Mouse (Mus musculus): ENCODE measurements at regions not wholly inside any gene's neighbourhood (a gene's known extent, or its start where the extent isn't known, plus 50 kb on each side); places are given as distances from the start of the nearest gene placed in this dataset.

DNA sequence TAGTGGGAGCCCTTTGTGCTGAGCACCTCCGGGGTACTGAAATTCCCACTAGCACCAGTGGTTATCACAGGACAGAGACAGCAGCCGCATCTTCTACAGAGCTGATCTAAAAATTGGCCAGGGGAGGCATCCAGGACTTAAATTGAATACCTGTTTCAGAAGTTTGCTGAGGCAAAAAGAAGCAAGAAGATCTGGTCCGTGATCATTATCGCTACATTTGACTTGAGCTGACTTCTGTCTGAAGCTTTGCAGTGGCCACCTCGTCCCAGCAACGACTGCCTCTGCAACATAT is 85.3 kb upstream of the Mafb start:
- TF ChIP-seq POLR2A (IDR thresholded peaks at IDR 0.05; ENCODE audit: extremely low read depth, insufficient read depth, low read length), result no peak
- no peak for TF ChIP-seq CTCF (IDR thresholded peaks at IDR 0.05; ENCODE audit: extremely low read depth, insufficient read depth, low read length)
- Histone ChIP-seq H3K4me1 (ENCODE audit: control insufficient read depth, insufficient read depth, low read length) (peaks cover 4% of the 10 kb centered on the region; the same call in 1 of the 2 replicates), H3K4me3 (ENCODE audit: insufficient read depth, low read length) (no peak overlapping the region), H3K27ac (ENCODE audit: insufficient read depth, low read length) (no peak overlapping the region)

GRCm38 (mm10) chr2:160452730-160453129 is 85.9 kb upstream of the Mafb start:
- H3K4me1 ChIP-seq (ENCODE audit: control insufficient read depth, insufficient read depth, low read length), result peaks cover 4% of the 10 kb centered on the region; the same call in 1 of the 2 replicates
- no peak overlapping the region for H3K27ac ChIP-seq (ENCODE audit: insufficient read depth, low read length)
- no peak overlapping the region for H3K4me3 ChIP-seq (ENCODE audit: insufficient read depth, low read length)
- no peak for TF ChIP-seq CTCF (IDR thresholded peaks at IDR 0.05; ENCODE audit: extremely low read depth, insufficient read depth, low read length)
- TF ChIP-seq POLR2A (IDR thresholded peaks at IDR 0.05; ENCODE audit: extremely low read depth, insufficient read depth, low read length), result no peak

GRCm38 (mm10) chr2:160455617-160456016 is 88.8 kb upstream of the Mafb start:
- TF ChIP-seq POLR2A (IDR thresholded peaks at IDR 0.05; ENCODE audit: extremely low read depth, insufficient read depth, low read length) (no peak), CTCF (IDR thresholded peaks at IDR 0.05; ENCODE audit: extremely low read depth, insufficient read depth, low read length) (no peak)
- no peak overlapping the region for H3K27ac ChIP-seq (ENCODE audit: insufficient read depth, low read length)
- H3K4me3 ChIP-seq (ENCODE audit: insufficient read depth, low read length), result no peak overlapping the region

DNA sequence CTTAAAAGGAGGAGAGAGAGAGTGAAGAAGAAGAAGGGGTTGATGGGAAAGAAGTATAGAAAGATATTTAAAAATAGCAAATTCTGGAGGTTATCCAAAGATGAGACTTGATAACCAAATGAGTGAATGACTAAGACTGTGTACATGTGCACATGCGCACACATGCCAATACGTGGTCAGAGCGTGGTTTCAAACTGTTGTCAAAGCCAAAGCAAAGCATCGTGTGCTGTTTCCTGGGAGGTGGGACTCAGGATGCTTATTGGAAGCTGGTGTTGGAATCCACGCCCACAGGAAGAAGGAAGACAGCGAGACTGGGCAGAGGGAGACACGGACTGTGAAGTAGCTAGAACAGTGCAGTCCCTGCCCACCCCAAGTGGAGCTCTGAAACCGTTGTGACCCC is 89.8 kb upstream of the Mafb start:
- Histone ChIP-seq H3K27ac (ENCODE audit: insufficient read depth, low read length) (no peak overlapping the region), H3K4me1 (ENCODE audit: control insufficient read depth, insufficient read depth, low read length) (peaks cover 1% of the 10 kb centered on the region; the same call in 1 of the 2 replicates), H3K4me3 (ENCODE audit: insufficient read depth, low read length) (no peak overlapping the region)
- TF ChIP-seq POLR2A (IDR thresholded peaks at IDR 0.05; ENCODE audit: extremely low read depth, insufficient read depth, low read length) (no peak), CTCF (IDR thresholded peaks at IDR 0.05; ENCODE audit: extremely low read depth, insufficient read depth, low read length) (no peak)

More at GRCm38 (mm10) chr2:160455617-160456016, 88.8 kb upstream of the Mafb start:
- H3K4me1 ChIP-seq (ENCODE audit: control insufficient read depth, insufficient read depth, low read length), result peaks cover 4% of the 10 kb centered on the region; the same call in 1 of the 2 replicates

DNA sequence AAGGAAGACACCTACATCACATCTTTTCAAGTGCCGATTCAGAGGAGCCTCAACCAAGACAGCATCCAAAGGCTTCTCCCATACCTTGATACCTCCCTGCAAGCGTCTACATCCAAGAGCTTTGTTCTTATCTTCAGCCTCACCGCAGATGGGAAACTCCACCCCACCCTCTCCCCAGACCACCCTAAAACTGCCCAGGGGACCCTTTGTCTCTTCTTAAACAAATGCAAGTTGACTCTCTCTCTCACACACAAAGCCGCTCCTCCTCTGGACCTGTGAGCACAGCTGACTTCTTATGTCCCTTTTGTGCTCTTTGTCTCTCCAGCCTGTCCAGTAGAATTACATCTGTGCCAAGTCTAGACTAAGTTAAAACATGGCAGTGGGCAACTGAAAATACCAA is 104.7 kb upstream of the Mafb start:
- H3K27ac ChIP-seq (ENCODE audit: insufficient read depth, low read length), result no peak overlapping the region
- TF ChIP-seq POLR2A (IDR thresholded peaks at IDR 0.05; ENCODE audit: extremely low read depth, insufficient read depth, low read length), result no peak
- no peak for TF ChIP-seq CTCF (IDR thresholded peaks at IDR 0.05; ENCODE audit: extremely low read depth, insufficient read depth, low read length)
- no peak overlapping the region for H3K4me3 ChIP-seq (ENCODE audit: insufficient read depth, low read length)
- no peaks in the 10 kb centered on the region for H3K4me1 ChIP-seq (ENCODE audit: control insufficient read depth, insufficient read depth, low read length)

GRCm38 (mm10) chr2:160476181-160476580 is 109.3 kb upstream of the Mafb start:
- no peak for TF ChIP-seq POLR2A (IDR thresholded peaks at IDR 0.05; ENCODE audit: extremely low read depth, insufficient read depth, low read length)
- no peak for TF ChIP-seq CTCF (IDR thresholded peaks at IDR 0.05; ENCODE audit: extremely low read depth, insufficient read depth, low read length)
- H3K4me1 ChIP-seq (ENCODE audit: control insufficient read depth, insufficient read depth, low read length), result no peaks in the 10 kb centered on the region
- no peak overlapping the region for H3K27ac ChIP-seq (ENCODE audit: insufficient read depth, low read length)
- no peak overlapping the region for H3K4me3 ChIP-seq (ENCODE audit: insufficient read depth, low read length)

DNA sequence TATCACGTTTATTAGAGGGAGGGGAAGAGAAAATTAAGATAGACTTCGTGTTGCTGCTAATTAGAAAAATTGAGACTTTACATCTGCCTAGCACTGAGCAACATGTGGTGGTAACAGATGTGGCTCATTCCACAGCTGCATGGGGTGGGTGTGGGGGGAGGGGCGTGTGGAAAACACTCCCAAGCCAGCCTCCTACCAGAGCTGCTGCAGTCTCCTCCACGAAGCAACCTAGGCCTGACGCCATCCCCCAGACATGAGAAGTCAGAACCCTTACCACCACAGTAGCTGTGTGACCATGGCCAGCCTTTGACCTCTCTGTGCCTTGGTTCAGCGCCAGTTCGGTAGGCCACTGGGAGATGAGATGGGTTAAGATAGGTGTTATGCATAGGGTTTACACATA is 112.4 kb upstream of the Mafb start:
- Histone ChIP-seq H3K4me1 (ENCODE audit: control insufficient read depth, insufficient read depth, low read length) (no peaks in the 10 kb centered on the region), H3K4me3 (ENCODE audit: insufficient read depth, low read length) (no peak overlapping the region), H3K27ac (ENCODE audit: insufficient read depth, low read length) (no peak overlapping the region)
- TF ChIP-seq POLR2A (IDR thresholded peaks at IDR 0.05; ENCODE audit: extremely low read depth, insufficient read depth, low read length) (no peak), CTCF (IDR thresholded peaks at IDR 0.05; ENCODE audit: extremely low read depth, insufficient read depth, low read length) (no peak)

GRCm38 (mm10) chr2:160485097-160485496 is 118.2 kb upstream of the Mafb start:
- Histone ChIP-seq H3K27ac (ENCODE audit: insufficient read depth, low read length) (no peak overlapping the region), H3K4me3 (ENCODE audit: insufficient read depth, low read length) (no peak overlapping the region), H3K4me1 (ENCODE audit: control insufficient read depth, insufficient read depth, low read length) (no peaks in the 10 kb centered on the region)
- TF ChIP-seq CTCF (IDR thresholded peaks at IDR 0.05; ENCODE audit: extremely low read depth, insufficient read depth, low read length) (no peak), POLR2A (IDR thresholded peaks at IDR 0.05; ENCODE audit: extremely low read depth, insufficient read depth, low read length) (no peak)

- Histone ChIP-seq H3K27ac (ENCODE audit: insufficient read depth, low read length) (no peak overlapping the region), H3K4me3 (ENCODE audit: insufficient read depth, low read length) (no peak overlapping the region)
- no peak for TF ChIP-seq POLR2A (IDR thresholded peaks at IDR 0.05; ENCODE audit: extremely low read depth, insufficient read depth, low read length)
- no peak for TF ChIP-seq CTCF (IDR thresholded peaks at IDR 0.05; ENCODE audit: extremely low read depth, insufficient read depth, low read length)
These were observed 118.7 kb upstream of the Mafb start for GRCm38 (mm10) chr2:160485515-160485914.

DNA sequence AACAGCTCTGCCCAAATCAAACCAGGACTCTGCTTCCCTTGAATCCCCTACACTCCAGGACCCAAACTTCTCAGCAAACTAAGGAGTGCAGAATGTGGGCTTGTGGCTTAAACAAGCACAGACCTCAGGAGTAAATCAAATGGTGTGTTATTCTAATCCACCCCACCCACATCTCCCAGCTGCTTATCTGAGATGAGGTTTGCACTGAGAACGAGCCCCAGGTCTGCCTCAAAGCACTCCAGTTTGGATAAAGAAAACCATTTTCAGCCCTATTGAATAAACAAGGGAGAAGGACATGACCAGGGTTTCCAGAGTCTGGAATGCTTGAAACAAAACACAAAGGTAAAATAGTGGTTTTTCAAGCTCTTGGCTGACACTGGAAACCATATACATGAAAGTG is 132.9 kb upstream of the Mafb start:
- Histone ChIP-seq H3K27ac (ENCODE audit: insufficient read depth, low read length) (no peak overlapping the region), H3K4me1 (ENCODE audit: control insufficient read depth, insufficient read depth, low read length) (no peaks in the 10 kb centered on the region), H3K4me3 (ENCODE audit: insufficient read depth, low read length) (no peak overlapping the region)
- TF ChIP-seq CTCF (IDR thresholded peaks at IDR 0.05; ENCODE audit: extremely low read depth, insufficient read depth, low read length), result no peak
- TF ChIP-seq POLR2A (IDR thresholded peaks at IDR 0.05; ENCODE audit: extremely low read depth, insufficient read depth, low read length), result no peak

More at GRCm38 (mm10) chr2:160485515-160485914, 118.7 kb upstream of the Mafb start:
- no peaks in the 10 kb centered on the region for H3K4me1 ChIP-seq (ENCODE audit: control insufficient read depth, insufficient read depth, low read length)

GRCm38 (mm10) chr2:160502901-160503300 is 136.0 kb upstream of the Mafb start:
- no peak overlapping the region for H3K4me3 ChIP-seq (ENCODE audit: insufficient read depth, low read length)
- H3K4me1 ChIP-seq (ENCODE audit: control insufficient read depth, insufficient read depth, low read length), result no peaks in the 10 kb centered on the region
- H3K27ac ChIP-seq (ENCODE audit: insufficient read depth, low read length), result no peak overlapping the region
- TF ChIP-seq CTCF (IDR thresholded peaks at IDR 0.05; ENCODE audit: extremely low read depth, insufficient read depth, low read length) (no peak), POLR2A (IDR thresholded peaks at IDR 0.05; ENCODE audit: extremely low read depth, insufficient read depth, low read length) (no peak)

Measured in cortical plate, adult 2 months (tissue).